In genomic region chr6:124711824-124712782, GRCm38 (mm10) we compare ENCODE assay signal across 8 mouse cellular contexts. TPM values are rescaled to one million over a fixed set of nuclear protein-coding genes. Genes with fewer than 3 reads are reported as not detected.
A peak's percentile ranks its signal among the peaks of the same experiment; 100 is the strongest.
DNase-seq lines count a peak whose midpoint lies in the region; ATAC-seq lines count a peak whose summit lies in the region.

TSS of gene Emg1 (minus strand) at chr6:124712178.
TSS of gene Phb2 (plus strand) at chr6:124712336.

- ATAC-seq in heart, embryonic 13.5 days (ENCODE audit: extremely low read depth, insufficient number of reproducible peaks, low FRiP score, low TSS enrichment): peak; percentile 94
- ATAC-seq in liver, embryonic 12.5 days: peak; percentile 97
- peak; percentile 96 for ATAC-seq in stomach, embryonic 15.5 days (ENCODE audit: insufficient read depth, low FRiP score, low read depth)

- H3K27ac ChIP-seq in brown adipose tissue, adult 24 weeks (replicated peaks; ENCODE audit: low read depth, low read length): peak within 1 kb of the TSS; percentile 83
- peak within 1 kb of the TSS; percentile 87 for H3K27ac ChIP-seq in heart, embryonic 13.5 days (replicated peaks)
- H3K27ac ChIP-seq in liver, embryonic 12.5 days: peak within 1 kb of the TSS; percentile 89
- H3K27ac ChIP-seq in stomach, embryonic 15.5 days: peak within 1 kb of the TSS; percentile 85

- H3K36me3 ChIP-seq in heart, embryonic 13.5 days: peaks cover 68% of the 10 kb centered on the region
- H3K36me3 ChIP-seq in liver, embryonic 12.5 days: peaks cover 74% of the 10 kb centered on the region
- H3K36me3 ChIP-seq in stomach, embryonic 15.5 days: peaks cover 23% of the 10 kb centered on the region

- H3K27me3 ChIP-seq in heart, embryonic 13.5 days (replicated peaks): no peaks in the 10 kb centered on the region
- H3K27me3 ChIP-seq in liver, embryonic 12.5 days (replicated peaks): no peaks in the 10 kb centered on the region
- no peaks in the 10 kb centered on the region for H3K27me3 ChIP-seq in stomach, embryonic 15.5 days (replicated peaks)

- peak within 1 kb of the TSS; percentile 93 for H3K4me2 ChIP-seq in heart, embryonic 13.5 days
- H3K4me2 ChIP-seq in liver, embryonic 12.5 days: peak within 1 kb of the TSS; percentile 95
- peak within 1 kb of the TSS; percentile 74 for H3K4me2 ChIP-seq in stomach, embryonic 15.5 days

- peaks cover 9% of the 10 kb centered on the region for H3K4me1 ChIP-seq in brown adipose tissue, adult 24 weeks (ENCODE audit: control insufficient read depth, insufficient read depth, insufficient read length, low read length)
- H3K4me1 ChIP-seq in heart, embryonic 13.5 days: peaks cover 41% of the 10 kb centered on the region
- H3K4me1 ChIP-seq in liver, embryonic 12.5 days: peaks cover 71% of the 10 kb centered on the region
- H3K4me1 ChIP-seq in stomach, embryonic 15.5 days: peaks cover 30% of the 10 kb centered on the region

- peak within 1 kb of the TSS; percentile 93 for H3K9ac ChIP-seq in heart, embryonic 13.5 days
- peak within 1 kb of the TSS; percentile 88 for H3K9ac ChIP-seq in liver, embryonic 12.5 days
- peak within 1 kb of the TSS; percentile 81 for H3K9ac ChIP-seq in stomach, embryonic 15.5 days

- H3K9me3 ChIP-seq in heart, embryonic 13.5 days: no peaks in the 10 kb centered on the region
- no peaks in the 10 kb centered on the region for H3K9me3 ChIP-seq in liver, embryonic 12.5 days (replicated peaks)
- no peaks in the 10 kb centered on the region for H3K9me3 ChIP-seq in stomach, embryonic 15.5 days

- peak within 1 kb of the TSS; percentile 86 for H3K4me3 ChIP-seq in brown adipose tissue, adult 24 weeks (ENCODE audit: insufficient read depth, low read depth, low read length)
- peak within 1 kb of the TSS; percentile 89 for H3K4me3 ChIP-seq in heart, embryonic 13.5 days
- H3K4me3 ChIP-seq in liver, embryonic 12.5 days: peak within 1 kb of the TSS; percentile 89
- H3K4me3 ChIP-seq in stomach, embryonic 15.5 days (replicated peaks): peak within 1 kb of the TSS; percentile 77

- under 1% methylated on average over 68 of the region's 76 CpGs for WGBS in heart, embryonic 13.5 days
- WGBS in liver, embryonic 12.5 days (ENCODE audit: insufficient replicate concordance): under 1% methylated on average over 74 of the region's 76 CpGs
- WGBS in stomach, embryonic 15.5 days: under 1% methylated on average over 71 of the region's 76 CpGs

- DNase-seq in CD4-positive, CD25-positive, alpha-beta regulatory T cell, adult 2 months (ENCODE audit: low read depth, low spot score): peak; percentile 98
- DNase-seq in fat pad, adult 2 months (ENCODE audit: extremely low read depth, low read depth, low spot score): peak; percentile 77
- DNase-seq in kidney, postnatal 10 days: peak; percentile 99
- DNase-seq in natural killer cell, adult 2 months (ENCODE audit: low spot score in 2 of 2): peak; percentile 97 to 98

RNA-seq across cellular contexts. Expression of gene Emg1, which starts in this region (rescaled TPM):
- 78.3 and 102 TPM in 2 replicates for polyA plus RNA-seq in brown adipose tissue, adult 24 weeks (2012; ENCODE audit: insufficient read depth, insufficient read length, missing spikeins)
- 113 and 130 TPM in 2 replicates for polyA plus RNA-seq in heart, embryonic 13.5 days (2015; fragmentation: Nextera tagmentation; extraction: Ambion mirVana)
- polyA plus RNA-seq in liver, embryonic 12.5 days (2016; fragmentation: Nextera tagmentation; extraction: Ambion mirVana): 200 TPM in 2 replicates
- 191 and 202 TPM in 2 replicates for polyA plus RNA-seq in stomach, embryonic 15.5 days (2015; fragmentation: Nextera tagmentation; extraction: Ambion mirVana)

RNA-seq across cellular contexts. Expression of gene Phb2, which starts in this region (rescaled TPM):
- polyA plus RNA-seq in brown adipose tissue, adult 24 weeks (2012; ENCODE audit: insufficient read depth, insufficient read length, missing spikeins): 284 and 381 TPM in 2 replicates
- polyA plus RNA-seq in heart, embryonic 13.5 days (2015; fragmentation: Nextera tagmentation; extraction: Ambion mirVana): 293 and 326 TPM in 2 replicates
- polyA plus RNA-seq in liver, embryonic 12.5 days (2016; fragmentation: Nextera tagmentation; extraction: Ambion mirVana): 433 and 443 TPM in 2 replicates
- polyA plus RNA-seq in stomach, embryonic 15.5 days (2015; fragmentation: Nextera tagmentation; extraction: Ambion mirVana): 355 and 390 TPM in 2 replicates

Comparison
In these comparisons a context has a peak if more than half of its experiments do, and no peak if none do; other contexts are left out.
1. Peak in every context shown above with its lines: DNase-seq, ATAC-seq, H3K4me3 ChIP-seq and H3K27ac ChIP-seq.